Mouse (Mus musculus) heart, postnatal 0 days (tissue): ENCODE measurements around the gene Acox2. TPM values are rescaled to one million over a fixed set of nuclear protein-coding genes. Genes with fewer than 3 reads are reported as not detected.

Experiments
- ATAC-seq: fragments of 200-750 bp; cut with Nextera tagmentation; 2 replicates; pipeline ENCODE4 v1.8.0; 2017; ENCODE audit warnings: low read depth, moderate number of reproducible peaks, moderate library complexity; ENCODE audit not compliant: insufficient read depth
- DNase-seq: peaks from one replicate; pipeline ENCODE4 v3.0.0-alpha.2; 2016; ENCODE audit warnings: low spot score
- H3K27ac ChIP-seq: fragments of 300-500 bp; sonication (generic); 2 replicates; pipeline ENCODE4 v1.5.1; 2014; ENCODE audit warnings: low read depth, mild to moderate bottlenecking
- H3K27me3 ChIP-seq: fragments of 300-500 bp; sonication (generic); 2 replicates; pipeline ENCODE4 v1.6.1; 2014; ENCODE audit warnings: low read length, mixed read lengths; ENCODE audit not compliant: control insufficient read depth, insufficient read depth
- H3K36me3 ChIP-seq: fragments of 300-500 bp; sonication (generic); replicated peaks from 2 replicates; pipeline ENCODE4 v1.6.1; 2014; ENCODE audit warnings: low read length, mixed read lengths; ENCODE audit not compliant: control insufficient read depth, insufficient read depth
- H3K4me1 ChIP-seq: fragments of 300-500 bp; sonication (generic); 2 replicates; pipeline ENCODE4 v1.6.1; 2014; ENCODE audit warnings: antibody characterized with exemption; ENCODE audit not compliant: control insufficient read depth, insufficient read depth
- H3K4me2 ChIP-seq: fragments of 300-500 bp; sonication (generic); 2 replicates; pipeline ENCODE4 v1.6.1; 2014; ENCODE audit warnings: low read depth, mild to moderate bottlenecking, low read length, moderate library complexity
- H3K4me3 ChIP-seq: fragments of 300-500 bp; sonication (generic); 2 replicates; pipeline ENCODE4 v1.5.1; 2014; ENCODE audit warnings: low read depth, low read length
- H3K9ac ChIP-seq: fragments of 300-500 bp; sonication (generic); replicated peaks from 2 replicates; pipeline ENCODE4 v1.6.1; 2014; ENCODE audit warnings: low read depth, low read length, mixed read lengths
- H3K9me3 ChIP-seq: fragments of 300-500 bp; sonication (generic); replicated peaks from 2 replicates; pipeline ENCODE4 v1.6.1; 2016; ENCODE audit warnings: low read length; ENCODE audit not compliant: control insufficient read depth
- CTCF ChIP-seq: IDR thresholded peaks from 2 replicates; pipeline ENCODE4 v1.5.1; 2016; ENCODE audit warnings: antibody characterized with exemption, control low read depth, low read depth
- EP300 ChIP-seq: IDR thresholded peaks from 2 replicates; pipeline ENCODE4 v1.6.1; 2016; ENCODE audit warnings: antibody characterized with exemption, low read depth
- WGBS: fragments of 180-500 bp; shearing (Covaris S2); extraction: QIAGEN DNeasy Blood & Tissue Kit; methylation state at CpG from one replicate; pipeline ENCODE4 v1.1.7; 2014; 5-methylcytosine and 5-hydroxymethylcytosine counted together
- polyA plus RNA-seq: library from polyadenylated mRNA; unstranded; fragments of >200 nt; fragmentation: Nextera tagmentation; extraction: Ambion mirVana; gene quantifications from 2 replicates; pipeline ENCODE4 v1.2.1, GENCODE M21; 2015
- total RNA-seq: library from RNA; depleted of rRNA; stranded (reverse); fragments of >200 nt; gene quantifications from 2 replicates; pipeline ENCODE4 v1.2.3, GENCODE M21; 2014; ENCODE audit warnings: low replicate concordance; rRNA removed

The Acox2 gene
- total and polyA plus RNA-seq, 2 experiments from 2014 or later, result not detected

DNA sequence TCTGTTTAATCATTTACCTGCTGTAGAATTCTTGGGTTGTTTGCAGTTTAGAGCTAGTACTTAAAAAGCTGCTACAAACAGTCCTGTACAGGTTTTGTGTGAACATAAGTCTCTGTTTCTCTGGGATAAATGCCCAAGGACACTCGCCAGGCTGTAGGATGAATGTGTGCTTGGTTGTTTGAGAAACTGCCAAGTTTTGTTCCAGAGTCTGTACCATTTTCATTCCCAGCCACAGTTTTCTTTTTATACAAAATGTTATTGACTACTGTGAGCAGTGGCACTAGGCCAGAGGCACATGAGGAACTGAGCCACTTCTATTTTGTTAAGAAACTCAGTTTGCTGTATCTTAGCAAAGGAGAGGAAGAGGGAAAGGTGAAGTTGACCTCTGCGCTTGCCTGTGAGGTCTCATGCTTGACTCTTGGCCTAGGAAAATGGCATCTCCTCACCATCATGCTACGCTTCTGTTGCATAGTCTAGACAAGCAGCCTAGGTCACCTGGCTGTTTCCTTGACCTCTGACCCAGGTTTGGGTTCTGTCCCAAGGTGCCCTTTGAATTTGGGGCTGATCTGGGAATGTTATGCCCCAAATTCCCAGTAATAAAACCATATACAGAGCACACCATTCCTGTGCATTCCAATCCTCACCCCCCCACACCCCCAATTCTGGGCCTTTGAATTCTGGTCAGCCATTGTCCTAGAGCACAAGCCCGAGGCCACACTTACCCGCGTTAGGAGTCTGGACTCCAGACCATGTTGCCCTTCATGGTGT is 72.7 kb downstream of the Acox2 start:
- Histone ChIP-seq H3K4me2 (no peak overlapping the region), H3K4me1 (no peaks in the 10 kb centered on the region), H3K27ac (no peak overlapping the region), H3K36me3 (no peaks in the 10 kb centered on the region), H3K27me3 (no peaks in the 10 kb centered on the region), H3K9me3 (no peaks in the 10 kb centered on the region; the same call in 1 of the 2 replicates), H3K4me3 (no peak overlapping the region), H3K9ac (no peak overlapping the region)
- ATAC-seq (no peak), DNase-seq (no peak)
- TF ChIP-seq CTCF (no peak), EP300 (no peak)
- 85% methylated on average over 6 of the region's 6 CpGs for WGBS

DNA sequence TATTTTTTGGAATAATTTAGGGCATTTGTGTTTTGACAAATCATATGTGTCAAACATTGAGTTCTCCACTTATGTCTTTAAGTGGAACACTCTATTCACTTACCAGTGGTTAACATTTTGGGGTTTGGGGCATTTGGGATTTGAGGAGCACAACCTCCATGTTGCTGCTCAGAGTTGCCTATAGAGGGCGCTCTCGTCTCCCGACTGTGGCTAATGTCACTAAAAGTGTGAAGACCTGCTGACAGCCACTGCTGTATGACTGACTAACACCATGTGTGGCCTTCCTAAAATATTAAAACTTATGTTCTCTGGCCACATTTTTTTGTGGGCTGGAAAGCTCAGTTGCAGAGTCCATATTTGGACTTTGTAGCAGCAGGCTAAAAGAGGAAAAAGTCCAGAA is 75.8 kb downstream of the Acox2 start:
- no peak overlapping the region for H3K27ac ChIP-seq
- ATAC-seq (no peak), DNase-seq (no peak)
- H3K27me3 ChIP-seq, result no peaks in the 10 kb centered on the region
- no peak overlapping the region for H3K4me3 ChIP-seq
- no peaks in the 10 kb centered on the region for H3K36me3 ChIP-seq
- no peak overlapping the region for H3K4me2 ChIP-seq
- H3K4me1 ChIP-seq, result no peaks in the 10 kb centered on the region
- 63% methylated on average over 3 of the region's 3 CpGs for WGBS
- no peaks in the 10 kb centered on the region; the same call in 1 of the 2 replicates for H3K9me3 ChIP-seq
- no peak for TF ChIP-seq EP300
- TF ChIP-seq CTCF, result peak; percentile 22
- H3K9ac ChIP-seq, result no peak overlapping the region

DNA sequence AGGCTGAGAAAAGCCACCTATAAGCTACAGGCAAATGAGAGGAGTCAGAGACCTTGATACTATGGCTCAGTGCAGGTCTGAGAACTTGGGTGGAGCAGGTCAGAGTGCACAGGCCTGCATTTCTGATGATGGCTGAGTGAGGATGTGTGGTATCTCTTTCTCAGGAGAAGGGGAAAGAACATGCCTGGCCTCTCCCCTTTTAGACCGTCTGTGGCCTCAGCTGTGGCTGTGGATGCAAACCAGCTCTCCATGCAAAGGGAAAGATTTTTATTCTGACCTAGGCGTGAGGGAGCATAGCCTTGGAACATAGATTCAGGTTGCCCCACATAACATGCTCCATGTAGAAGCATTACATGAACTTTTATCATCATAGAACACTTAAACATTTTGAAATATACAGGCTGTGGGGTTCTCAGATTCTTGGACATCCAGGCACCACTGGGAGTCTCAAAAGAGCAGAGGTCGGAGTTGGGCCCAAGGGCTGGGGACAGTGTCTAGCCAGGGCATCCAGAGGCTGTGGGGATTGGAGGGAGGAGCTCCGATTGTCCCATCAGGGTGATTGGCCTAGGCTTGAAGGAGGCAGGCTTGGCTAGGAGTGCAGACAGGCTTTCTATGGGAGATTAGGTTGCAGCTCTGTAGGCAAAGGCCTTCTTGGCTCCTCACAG is 78.7 kb downstream of the Acox2 start:
- no peak for ATAC-seq
- 62% methylated on average over 4 of the region's 4 CpGs for WGBS
- no peaks in the 10 kb centered on the region for H3K4me1 ChIP-seq

DNA sequence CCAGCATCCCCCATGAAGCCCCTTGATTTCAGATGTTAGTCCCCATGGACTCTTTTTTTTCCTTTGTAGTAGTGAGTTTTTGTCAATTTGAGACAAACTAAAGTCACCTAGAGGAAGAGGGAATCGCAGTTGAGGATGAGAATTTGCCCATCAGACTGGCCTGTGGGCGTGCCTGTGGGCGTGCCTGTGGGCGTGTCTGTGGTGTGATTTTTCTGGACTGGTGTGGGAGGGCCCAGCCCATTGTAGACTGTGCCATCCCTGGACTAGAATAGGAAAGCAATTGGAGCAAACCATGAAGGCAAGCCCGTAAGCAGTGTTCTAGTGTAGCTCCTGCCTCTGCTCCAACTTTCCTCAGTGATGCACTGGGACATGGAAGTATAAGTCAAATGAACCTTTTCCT is 82.9 kb downstream of the Acox2 start:
- H3K4me1 ChIP-seq, result peaks cover 7% of the 10 kb centered on the region; the same call in 1 of the 2 replicates
- no peaks in the 10 kb centered on the region for H3K36me3 ChIP-seq
- no peak overlapping the region for H3K4me2 ChIP-seq
- H3K9me3 ChIP-seq, result no peaks in the 10 kb centered on the region
- DNase-seq (no peak), ATAC-seq (no peak)
- H3K9ac ChIP-seq, result no peak overlapping the region
- no peak overlapping the region for H3K27ac ChIP-seq
- 64% methylated on average over 5 of the region's 5 CpGs for WGBS
- TF ChIP-seq CTCF (no peak), EP300 (no peak)
- no peak overlapping the region for H3K4me3 ChIP-seq
- no peaks in the 10 kb centered on the region for H3K27me3 ChIP-seq

More for the DNA sequence above, 78.7 kb downstream of the Acox2 start:
- Histone ChIP-seq H3K36me3 (no peaks in the 10 kb centered on the region), H3K9ac (no peak overlapping the region), H3K9me3 (no peaks in the 10 kb centered on the region; the same call in 1 of the 2 replicates), H3K27ac (no peak overlapping the region), H3K4me3 (no peak overlapping the region), H3K27me3 (no peaks in the 10 kb centered on the region), H3K4me2 (no peak overlapping the region)
- no peak for DNase-seq
- TF ChIP-seq EP300 (no peak), CTCF (no peak)

Other genes starting within 250 kb of the Acox2 start
- gene Rpp14, start 179.0 kb downstream of the Acox2 start, total RNA-seq, result 22.7 and 61.8 TPM in 2 replicates
- 42.4 and 42.8 TPM in 2 replicates for gene Rpp14, start 179.0 kb downstream of the Acox2 start, polyA plus RNA-seq
- gene Pxk, start 161.1 kb downstream of the Acox2 start, total RNA-seq, result 14.5 and 23.7 TPM in 2 replicates
- 26.2 and 28.9 TPM in 2 replicates for gene Pxk, start 161.1 kb downstream of the Acox2 start, polyA plus RNA-seq
- gene Pdhb, start 86.3 kb downstream of the Acox2 start, total RNA-seq, result 535 and 560 TPM in 2 replicates
- 1,048 and 1,051 TPM in 2 replicates for gene Pdhb, start 86.3 kb downstream of the Acox2 start, polyA plus RNA-seq
- gene Kctd6, start 45.2 kb downstream of the Acox2 start, total RNA-seq, result 5.8 and 7.9 TPM in 2 replicates
- gene Kctd6, start 45.2 kb downstream of the Acox2 start, polyA plus RNA-seq, result 11.4 and 12.6 TPM in 2 replicates
- gene Fam107a, start 58.7 kb upstream of the Acox2 start, total RNA-seq, result 3.2 and 5.0 TPM in 2 replicates
- 0.14 and 0.26 TPM in 2 replicates for gene Fam107a, start 58.7 kb upstream of the Acox2 start, polyA plus RNA-seq
- gene Oit1, start 119.4 kb upstream of the Acox2 start, total RNA-seq, result not detected in 2 replicates
- 0.82 TPM in 1 of 2 replicates, not detected in the other for gene Oit1, start 119.4 kb upstream of the Acox2 start, polyA plus RNA-seq